Mouse (Mus musculus) hindbrain, embryonic 14.5 days (tissue): Measurements from ENCODE around the gene Uprt. TPM values are rescaled to one million over a fixed set of nuclear protein-coding genes. Genes with fewer than 3 reads are reported as not detected.

ENCODE experiments used
- ATAC-seq: fragments of 200-750 bp; cut with Nextera tagmentation; 2 replicates; pipeline ENCODE4 v1.8.0; 2017; ENCODE audit warnings: moderate number of reproducible peaks, mild to moderate bottlenecking, moderate TSS enrichment, moderate library complexity; ENCODE audit not compliant: low FRiP score
- DNase-seq: peaks from one replicate; pipeline ENCODE4 v3.0.0-alpha.2; 2015; ENCODE audit warnings: low spot score
- H3K27ac ChIP-seq: fragments of 300-500 bp; sonication (generic); 2 replicates; pipeline ENCODE4 v1.5.1; 2014; ENCODE audit warnings: mild to moderate bottlenecking, moderate library complexity
- H3K27me3 ChIP-seq: fragments of 300-500 bp; sonication (generic); 2 replicates; pipeline ENCODE4 v1.6.1; 2014; ENCODE audit warnings: mild to moderate bottlenecking, low read length, mixed read lengths; ENCODE audit not compliant: control insufficient read depth, insufficient read depth
- H3K36me3 ChIP-seq: fragments of 300-500 bp; sonication (generic); replicated peaks from 2 replicates; pipeline ENCODE4 v1.6.1; 2014; ENCODE audit not compliant: control insufficient read depth, insufficient read depth
- H3K4me1 ChIP-seq: fragments of 300-500 bp; sonication (generic); replicated peaks from 2 replicates; pipeline ENCODE4 v1.6.1; 2014; ENCODE audit warnings: antibody characterized with exemption, low read length, mixed read lengths; ENCODE audit not compliant: control insufficient read depth, insufficient read depth
- H3K4me2 ChIP-seq: fragments of 300-500 bp; sonication (generic); replicated peaks from 2 replicates; pipeline ENCODE4 v1.6.1; 2014; ENCODE audit warnings: mild to moderate bottlenecking, moderate library complexity
- H3K4me3 ChIP-seq: fragments of 300-500 bp; sonication (generic); replicated peaks from 2 replicates; pipeline ENCODE4 v1.5.1; 2014; ENCODE audit warnings: mild to moderate bottlenecking, low read length
- H3K9ac ChIP-seq: fragments of 300-500 bp; sonication (generic); 2 replicates; pipeline ENCODE4 v1.6.1; 2014
- H3K9me3 ChIP-seq: fragments of 300-500 bp; sonication (generic); 2 replicates; pipeline ENCODE4 v1.6.1; 2016; ENCODE audit warnings: low read length; ENCODE audit not compliant: control insufficient read depth
- WGBS: fragments of 180-500 bp; shearing (Covaris S2); extraction: QIAGEN DNeasy Blood & Tissue Kit; methylation state at CpG from one replicate; pipeline ENCODE4 v1.1.7; 2014; 5-methylcytosine and 5-hydroxymethylcytosine counted together
- polyA plus RNA-seq: library from polyadenylated mRNA; unstranded; fragments of >200 nt; fragmentation: Nextera tagmentation; extraction: Ambion mirVana; gene quantifications from 2 replicates; pipeline ENCODE4 v1.2.1, GENCODE M21; 2014

Gene Uprt
- polyA plus RNA-seq, 1 experiment from 2014 or later, result 2.6 TPM

- Histone ChIP-seq H3K4me1 (0 out of 2 replicates have a peak, but pooled peaks cover 4% of the 10 kb centered on the region), H3K4me2 (no peak overlapping the region), H3K4me3 (no peak overlapping the region), H3K27me3 (peaks cover 25% of the 10 kb centered on the region; the same call in 1 of the 2 replicates), H3K36me3 (no peaks in the 10 kb centered on the region), H3K27ac (no peak overlapping the region), H3K9me3 (no peaks in the 10 kb centered on the region), H3K9ac (no peak overlapping the region)
- WGBS, result 87% methylated on average over 4 of the region's 4 CpGs
- DNase-seq, result no peak
- no peak for ATAC-seq
Measured at GRCm38 (mm10) chrX:104488870-104489467, 6.4 kb downstream of the Uprt start.

GRCm38 (mm10) chrX:104489626-104490355 is 7.2 kb downstream of the Uprt start:
- DNase-seq, result no peak
- Histone ChIP-seq H3K4me2 (no peak overlapping the region), H3K9ac (no peak overlapping the region), H3K27ac (no peak overlapping the region), H3K36me3 (no peaks in the 10 kb centered on the region), H3K9me3 (no peaks in the 10 kb centered on the region), H3K27me3 (peaks cover 18% of the 10 kb centered on the region; the same call in 1 of the 2 replicates), H3K4me3 (no peak overlapping the region), H3K4me1 (no peaks in the 10 kb centered on the region)
- WGBS, result 67% methylated on average over 4 of the region's 4 CpGs
- no peak for ATAC-seq

- Histone ChIP-seq H3K9ac (no peak overlapping the region), H3K27me3 (peaks cover 48% of the 10 kb centered on the region), H3K27ac (no peak overlapping the region), H3K4me3 (no peak overlapping the region), H3K4me2 (no peak overlapping the region), H3K9me3 (no peaks in the 10 kb centered on the region), H3K36me3 (no peaks in the 10 kb centered on the region), H3K4me1 (no peaks in the 10 kb centered on the region)
- no peak for DNase-seq
- 65% methylated on average over 5 of the region's 5 CpGs for WGBS
- ATAC-seq, result no peak
Measured at GRCm38 (mm10) chrX:104501765-104502164, 19.1 kb downstream of the Uprt start.

GRCm38 (mm10) chrX:104542635-104543034 is 60.0 kb downstream of the Uprt start:
- Histone ChIP-seq H3K27me3 (peaks cover 58% of the 10 kb centered on the region), H3K4me2 (no peak overlapping the region), H3K9me3 (no peaks in the 10 kb centered on the region), H3K9ac (no peak overlapping the region), H3K4me3 (no peak overlapping the region), H3K36me3 (no peaks in the 10 kb centered on the region), H3K4me1 (no peaks in the 10 kb centered on the region), H3K27ac (no peak overlapping the region)
- no peak for DNase-seq
- 95% methylated on average over 4 of the region's 4 CpGs for WGBS
- ATAC-seq, result no peak

GRCm38 (mm10) chrX:104543919-104544595 is 61.4 kb downstream of the Uprt start:
- H3K9ac ChIP-seq, result no peak overlapping the region
- no peak overlapping the region for H3K4me2 ChIP-seq
- H3K36me3 ChIP-seq, result no peaks in the 10 kb centered on the region
- no peaks in the 10 kb centered on the region for H3K4me1 ChIP-seq
- no peak overlapping the region for H3K4me3 ChIP-seq
- H3K27ac ChIP-seq, result no peak overlapping the region
- no peaks in the 10 kb centered on the region for H3K9me3 ChIP-seq
- DNase-seq (no peak), ATAC-seq (no peak)
- peaks cover 53% of the 10 kb centered on the region for H3K27me3 ChIP-seq
- WGBS, result 77% methylated on average over 4 of the region's 4 CpGs

GRCm38 (mm10) chrX:104545283-104545682 is 62.7 kb downstream of the Uprt start:
- Histone ChIP-seq H3K27me3 (peaks cover 43% of the 10 kb centered on the region), H3K4me1 (no peaks in the 10 kb centered on the region), H3K36me3 (no peaks in the 10 kb centered on the region), H3K9ac (no peak overlapping the region), H3K4me3 (no peak overlapping the region), H3K9me3 (no peaks in the 10 kb centered on the region), H3K27ac (no peak overlapping the region), H3K4me2 (no peak overlapping the region)
- no peak for DNase-seq
- 96% methylated on average over 1 of the region's 1 CpGs for WGBS
- no peak for ATAC-seq

Other genes starting within 250 kb of the Uprt start
- 10.5 and 11.3 TPM in 2 replicates for gene Abcb7, start 69.0 kb upstream of the Uprt start, polyA plus RNA-seq
- 5.9 and 6.0 TPM in 2 replicates for gene Zdhhc15, start 188.2 kb downstream of the Uprt start, polyA plus RNA-seq